Mouse (Mus musculus) cerebellum, adult 2 months (tissue): ENCODE data around the gene Bivm. TPM values are rescaled to one million over a fixed set of nuclear protein-coding genes. Genes with fewer than 3 reads are reported as not detected.

Experiments
- DNase-seq, 2 experiments: peaks; one replicate each; pipeline ENCODE4 v3.0.0; 2021
- H3K27ac ChIP-seq: fragments of 200-500 bp; 2 replicates; pipeline ENCODE4 v1.5.1; 2012; ENCODE audit warnings: low read length, control low read depth, inconsistent platforms; ENCODE audit not compliant: insufficient read depth
- H3K27me3 ChIP-seq: fragments of 200-500 bp; 2 replicates; pipeline ENCODE4 v1.6.1; 2012; ENCODE audit warnings: inconsistent platforms, mild to moderate bottlenecking, low read length, moderate library complexity; ENCODE audit not compliant: control insufficient read depth, insufficient read depth
- H3K4me1 ChIP-seq: fragments of 200-500 bp; 2 replicates; pipeline ENCODE4 v1.6.1; 2011; ENCODE audit warnings: low read length; ENCODE audit not compliant: control insufficient read depth, insufficient read depth
- H3K4me3 ChIP-seq: fragments of 200-500 bp; replicated peaks from 2 replicates; pipeline ENCODE3; 2011; ENCODE audit warnings: mild to moderate bottlenecking, low read depth, low read length, control low read depth; ENCODE audit not compliant: insufficient read depth
- CTCF ChIP-seq: fragments of 200-500 bp; IDR thresholded peaks from 2 replicates; pipeline ENCODE4 v1.5.1; 2011; ENCODE audit warnings: low read depth, mild to moderate bottlenecking, control low read depth, low read length, moderate library complexity, borderline replicate concordance; ENCODE audit not compliant: insufficient read depth
- POLR2A ChIP-seq: fragments of 200-500 bp; IDR thresholded peaks from 2 replicates; pipeline ENCODE4 v1.6.1; 2011; ENCODE audit warnings: low read length, control low read depth, borderline replicate concordance; ENCODE audit not compliant: insufficient read depth
- WGBS: fragments of 180-500 bp; shearing (Covaris S2); methylation state at CpG from one replicate; pipeline ENCODE4 v1.1.7; 2018; 5-methylcytosine and 5-hydroxymethylcytosine counted together
- polyA plus RNA-seq: library from polyadenylated mRNA; depleted of rRNA; stranded (reverse); fragments of >200 nt; gene quantifications from 2 replicates; pipeline ENCODE4 v1.2.3, GENCODE M21; 2012; rRNA removed

Bivm gene
- polyA plus RNA-seq, 1 experiment = 15.6 TPM

GRCm38 (mm10) chr1:44155287-44155686 lies 36.5 kb downstream of the Bivm start:
- no peak for DNase-seq
- no peak for TF ChIP-seq POLR2A
- TF ChIP-seq CTCF = no peak
- Histone ChIP-seq H3K27me3 (no peaks in the 10 kb centered on the region), H3K4me1 (no peaks in the 10 kb centered on the region), H3K4me3 (no peak overlapping the region), H3K27ac (no peak overlapping the region)
- WGBS = 97% methylated on average over 4 of the region's 4 CpGs

- Histone ChIP-seq H3K27ac (no peak overlapping the region), H3K27me3 (no peaks in the 10 kb centered on the region), H3K4me1 (no peaks in the 10 kb centered on the region), H3K4me3 (no peak overlapping the region)
- no peak for DNase-seq
- TF ChIP-seq CTCF (no peak), POLR2A (no peak)
- 94% methylated on average over 6 of the region's 6 CpGs for WGBS
Measured at GRCm38 (mm10) chr1:44158317-44158716, 39.6 kb downstream of the Bivm start.

GRCm38 (mm10) chr1:44161818-44162217 lies 43.1 kb downstream of the Bivm start:
- no peak overlapping the region for H3K27ac ChIP-seq
- DNase-seq = no peak
- TF ChIP-seq CTCF = no peak
- TF ChIP-seq POLR2A = no peak
- no peaks in the 10 kb centered on the region for H3K4me1 ChIP-seq
- H3K27me3 ChIP-seq = no peaks in the 10 kb centered on the region
- H3K4me3 ChIP-seq = no peak overlapping the region
- WGBS = 92% methylated on average over 6 of the region's 6 CpGs

GRCm38 (mm10) chr1:44162389-44162788 lies 43.6 kb downstream of the Bivm start:
- H3K4me3 ChIP-seq = no peak overlapping the region
- WGBS = 98% methylated on average over 5 of the region's 5 CpGs
- no peaks in the 10 kb centered on the region for H3K27me3 ChIP-seq
- H3K27ac ChIP-seq = no peak overlapping the region
- H3K4me1 ChIP-seq = no peaks in the 10 kb centered on the region
- DNase-seq = no peak
- no peak for TF ChIP-seq CTCF
- no peak for TF ChIP-seq POLR2A

- Histone ChIP-seq H3K27ac (no peak overlapping the region), H3K4me1 (no peaks in the 10 kb centered on the region), H3K4me3 (no peak overlapping the region), H3K27me3 (no peaks in the 10 kb centered on the region)
- no peak for DNase-seq
- 96% methylated on average over 3 of the region's 3 CpGs for WGBS
- no peak for TF ChIP-seq POLR2A
- TF ChIP-seq CTCF = no peak
Measured at GRCm38 (mm10) chr1:44167859-44168383, 49.2 kb downstream of the Bivm start.

- DNase-seq = no peak
- no peak overlapping the region for H3K4me3 ChIP-seq
Measured at GRCm38 (mm10) chr1:44172656-44173055, 53.9 kb downstream of the Bivm start.

GRCm38 (mm10) chr1:44173903-44174302 lies 55.1 kb downstream of the Bivm start:
- no peak overlapping the region for H3K4me3 ChIP-seq
- no peak for DNase-seq
- WGBS = 91% methylated on average over 8 of the region's 8 CpGs
- no peak overlapping the region for H3K27ac ChIP-seq
- no peak for TF ChIP-seq POLR2A
- TF ChIP-seq CTCF = no peak
- no peaks in the 10 kb centered on the region for H3K4me1 ChIP-seq
- no peaks in the 10 kb centered on the region for H3K27me3 ChIP-seq

More at GRCm38 (mm10) chr1:44172656-44173055, 53.9 kb downstream of the Bivm start:
- TF ChIP-seq POLR2A (no peak), CTCF (no peak)
- no peaks in the 10 kb centered on the region for H3K27me3 ChIP-seq
- no peak overlapping the region for H3K27ac ChIP-seq
- WGBS = 98% methylated on average over 4 of the region's 4 CpGs
- no peaks in the 10 kb centered on the region for H3K4me1 ChIP-seq

GRCm38 (mm10) chr1:44178086-44178485 lies 59.3 kb downstream of the Bivm start:
- no peak overlapping the region for H3K4me3 ChIP-seq
- 95% methylated on average over 5 of the region's 5 CpGs for WGBS
- TF ChIP-seq POLR2A (no peak), CTCF (no peak)
- H3K4me1 ChIP-seq = no peaks in the 10 kb centered on the region
- DNase-seq = no peak
- no peak overlapping the region for H3K27ac ChIP-seq
- no peaks in the 10 kb centered on the region for H3K27me3 ChIP-seq

- no peak overlapping the region for H3K4me3 ChIP-seq
- no peaks in the 10 kb centered on the region for H3K27me3 ChIP-seq
- no peak overlapping the region for H3K27ac ChIP-seq
- DNase-seq = no peak
- no peak for TF ChIP-seq POLR2A
- TF ChIP-seq CTCF = no peak
- H3K4me1 ChIP-seq = no peaks in the 10 kb centered on the region
Measured at GRCm38 (mm10) chr1:44186396-44186795, 67.6 kb downstream of the Bivm start.

Other genes with a start within 250 kb of the Bivm start
- 28.1 and 28.6 TPM in 2 replicates for gene Tpp2, start 185.3 kb upstream of the Bivm start, polyA plus RNA-seq
- gene Mettl21c, start 98.9 kb upstream of the Bivm start, polyA plus RNA-seq = not detected in 2 replicates
- gene Gm8251, start 57.0 kb upstream of the Bivm start, polyA plus RNA-seq = 0.02 and 0.05 TPM in 2 replicates
- 10.7 and 11.3 TPM in 2 replicates for gene Tex30, start 16.5 kb upstream of the Bivm start, polyA plus RNA-seq
- gene Kdelc1, start 149 bp upstream of the Bivm start, polyA plus RNA-seq = 14.6 and 15.3 TPM in 2 replicates
- gene Ercc5, start 28.8 kb downstream of the Bivm start, polyA plus RNA-seq = 19.8 and 20.4 TPM in 2 replicates
- not detected in 2 replicates for gene Mettl21e, start 100.0 kb downstream of the Bivm start, polyA plus RNA-seq